Mouse (Mus musculus) spleen, adult 2 months (tissue): Measurements from ENCODE around the gene Fbxo30.

Experiments
- CTCF ChIP-seq: fragments of 200-500 bp; IDR thresholded peaks from 2 replicates; pipeline ENCODE4 v1.5.1; 2011; ENCODE audit warnings: mild to moderate bottlenecking, inconsistent platforms; ENCODE audit not compliant: insufficient read depth, insufficient read length, insufficient replicate concordance; ENCODE audit errors: extremely low read depth
- POLR2A ChIP-seq: fragments of 200-500 bp; IDR thresholded peaks from 2 replicates; pipeline ENCODE4 v1.6.1; 2011; ENCODE audit warnings: low read depth, low read length, inconsistent platforms

- TF ChIP-seq CTCF (no peak), POLR2A (no peak)
Observed at GRCm38 (mm10) chr10:11274431-11274830, 6.7 kb upstream of the Fbxo30 start.
